Mouse (Mus musculus) ES-E14 (cell line): ENCODE results near the gene Fmc1. TPM values are rescaled to one million over a fixed set of nuclear protein-coding genes. Genes with fewer than 3 reads are reported as not detected.
A peak's percentile ranks its signal among the peaks of the same experiment; 100 is the strongest.

ENCODE experiments used
- DNase-seq: peaks from one replicate; pipeline ENCODE4 v3.0.0-alpha.2; 2013; ENCODE audit warnings: low read depth, low spot score
- H3K27ac ChIP-seq: 2 replicates; pipeline ENCODE4 v1.5.1; 2012; ENCODE audit warnings: low read depth, mild to moderate bottlenecking, low read length, moderate library complexity, mixed read lengths; ENCODE audit not compliant: poor library complexity, insufficient read depth, severe bottlenecking
- H3K36me3 ChIP-seq: 2 replicates; pipeline ENCODE4 v1.6.1; 2012; ENCODE audit warnings: mild to moderate bottlenecking, low read length, moderate library complexity, mixed read lengths; ENCODE audit not compliant: control insufficient read depth, poor library complexity, insufficient read depth, severe bottlenecking
- H3K4me1 ChIP-seq, 2 experiments: fragments of 150-350 bp in 1 of 2; sonication (generic) in 1 of 2; 2 replicates each; pipeline ENCODE4 v1.6.1; 2012; ENCODE audit warnings: low read length in 2 of 2, mild to moderate bottlenecking in 1 of 2, mixed read lengths in 1 of 2; ENCODE audit not compliant: control insufficient read depth in 2 of 2, insufficient read depth in 2 of 2, poor library complexity in 1 of 2
- H3K4me3 ChIP-seq, 2 experiments: fragments of 150-350 bp in 1 of 2; sonication (generic) in 1 of 2; 2 replicates each; pipeline ENCODE4 v1.5.1; 2012; ENCODE audit warnings: low read length in 2 of 2, low read depth in 1 of 2, mild to moderate bottlenecking in 1 of 2, mixed read lengths in 1 of 2; ENCODE audit not compliant: insufficient read depth in 1 of 2, poor library complexity in 1 of 2, severe bottlenecking in 1 of 2
- H3K9ac ChIP-seq: 2 replicates; pipeline ENCODE4 v1.6.1; 2012; ENCODE audit warnings: low read depth, mild to moderate bottlenecking, low read length, mixed read lengths; ENCODE audit not compliant: poor library complexity, insufficient read depth, severe bottlenecking
- H3K9me3 ChIP-seq: fragments of 150-350 bp; sonication (generic); 2 replicates; pipeline ENCODE4 v1.6.1; 2012; ENCODE audit warnings: low read depth, mild to moderate bottlenecking, low read length; ENCODE audit not compliant: control insufficient read depth, insufficient read depth
- CHD2 ChIP-seq: IDR thresholded peaks from 2 replicates; pipeline ENCODE4 v1.6.1; 2014; ENCODE audit warnings: mild to moderate bottlenecking, low read depth, low read length, inconsistent platforms
- HCFC1 ChIP-seq: IDR thresholded peaks from 2 replicates; pipeline ENCODE4 v1.6.1; 2012; ENCODE audit warnings: low read length, inconsistent platforms, borderline replicate concordance; ENCODE audit not compliant: insufficient read depth
- MAFK ChIP-seq: IDR thresholded peaks from 2 replicates; pipeline ENCODE4 v1.6.1; 2014; ENCODE audit warnings: mild to moderate bottlenecking, low read depth, low read length, inconsistent platforms; ENCODE audit not compliant: insufficient read depth
- ZC3H11A ChIP-seq: IDR thresholded peaks from 2 replicates; pipeline ENCODE4 v1.6.1; 2012; ENCODE audit warnings: low read depth, mild to moderate bottlenecking, inconsistent platforms, low read length, borderline replicate concordance
- ZNF384 ChIP-seq: IDR thresholded peaks from 2 replicates; pipeline ENCODE4 v1.6.1; 2012; ENCODE audit warnings: low read depth, low read length, inconsistent platforms
- in situ Hi-C, 2 experiments: fragments of 600-800 bp; cut with MboI; formaldehyde crosslinking; loops; one replicate each; pipeline ENCODE4 v1.15.1; 2025; ENCODE audit warnings: low sequenced_read_pairs in 2 of 2, inconsistent platforms in 1 of 2; ENCODE audit not compliant: unreplicated experiment in 2 of 2
- total RNA-seq: library from RNA; depleted of rRNA; stranded (reverse); fragments of 300-350 nt; gene quantifications from 2 replicates; pipeline ENCODE4 v1.2.3, GENCODE M21; 2012

Fmc1 gene
- total RNA-seq, 1 experiment = 48.0 TPM

- DNase-seq = no peak
- no peaks in the 10 kb centered on the region for H3K36me3 ChIP-seq
- H3K9ac ChIP-seq = no peak overlapping the region
- in situ Hi-C loops = no loop called here
- H3K4me1 ChIP-seq = no peaks in the 10 kb centered on the region
- no peaks in the 10 kb centered on the region for H3K9me3 ChIP-seq
- TF ChIP-seq ZC3H11A (no peak), HCFC1 (no peak), ZNF384 (no peak), CHD2 (no peak), MAFK (no peak)
- no peak overlapping the region for H3K4me3 ChIP-seq
- no peak overlapping the region for H3K27ac ChIP-seq
Observed at GRCm38 (mm10) chr6:38512830-38513229, 20.5 kb upstream of the Fmc1 start.

GRCm38 (mm10) chr6:38515201-38515600 is 18.1 kb upstream of the Fmc1 start:
- Histone ChIP-seq H3K9me3 (no peaks in the 10 kb centered on the region), H3K27ac (no peak overlapping the region), H3K36me3 (no peaks in the 10 kb centered on the region), H3K4me1 (no peaks in the 10 kb centered on the region), H3K9ac (no peak overlapping the region), H3K4me3 (no peak overlapping the region)
- no peak for TF ChIP-seq MAFK
- no peak for TF ChIP-seq ZC3H11A
- no peak for TF ChIP-seq ZNF384
- TF ChIP-seq HCFC1 = no peak
- TF ChIP-seq CHD2 = no peak
- no peak for DNase-seq
- in situ Hi-C loops = no loop called here

GRCm38 (mm10) chr6:38523851-38524250 is 9.5 kb upstream of the Fmc1 start:
- Histone ChIP-seq H3K4me3 (peak overlapping the region in 1 of 2 experiments; percentile 24; a peak in 1 of 4 replicates), H3K36me3 (0 out of 2 replicates have a peak, but pooled peaks cover 2% of the 10 kb centered on the region), H3K4me1 (peaks cover 0 to 2% of the 10 kb centered on the region in 2 experiments; a peak in 1 of 4 replicates), H3K27ac (no peak overlapping the region), H3K9ac (no peak overlapping the region), H3K9me3 (no peaks in the 10 kb centered on the region)
- TF ChIP-seq MAFK = no peak
- TF ChIP-seq CHD2 = no peak
- no peak for TF ChIP-seq HCFC1
- no peak for TF ChIP-seq ZNF384
- no peak for TF ChIP-seq ZC3H11A
- DNase-seq = peak; percentile 34
- in situ Hi-C loops = no loop called here

GRCm38 (mm10) chr6:38531211-38531820 is 2.0 kb upstream of the Fmc1 start:
- TF ChIP-seq CHD2 (no peak), HCFC1 (no peak), ZC3H11A (peak; percentile 68; the same call in 1 of the 2 replicates)
- peak; percentile 24 for DNase-seq
- Histone ChIP-seq H3K27ac (no peak overlapping the region), H3K9ac (no peak overlapping the region), H3K9me3 (no peaks in the 10 kb centered on the region), H3K4me3 (no peak overlapping the region), H3K4me1 (no peaks in the 10 kb centered on the region), H3K36me3 (no peaks in the 10 kb centered on the region)
- in situ Hi-C loops = no loop called here
